Mouse (Mus musculus) forebrain, embryonic 15.5 days (tissue): Measurements from ENCODE around the gene B4galt4. TPM values are rescaled to one million over a fixed set of nuclear protein-coding genes. Genes with fewer than 3 reads are reported as not detected.
A peak's percentile ranks its signal among the peaks of the same experiment; 100 is the strongest.

ENCODE experiments used
- ATAC-seq: fragments of 200-750 bp; cut with Nextera tagmentation; replicated peaks from 2 replicates; pipeline ENCODE4 v1.8.0; 2017; ENCODE audit warnings: mild to moderate bottlenecking, moderate TSS enrichment, moderate library complexity
- H3K27ac ChIP-seq: fragments of 300-500 bp; sonication (generic); replicated peaks from 2 replicates; pipeline ENCODE4 v1.5.1; 2015; ENCODE audit warnings: mild to moderate bottlenecking, inconsistent platforms
- H3K27me3 ChIP-seq: fragments of 300-500 bp; sonication (generic); 2 replicates; pipeline ENCODE4 v1.6.1; 2015; ENCODE audit warnings: inconsistent platforms
- H3K36me3 ChIP-seq: fragments of 300-500 bp; sonication (generic); 2 replicates; pipeline ENCODE4 v1.6.1; 2015; ENCODE audit warnings: mild to moderate bottlenecking, inconsistent platforms
- H3K4me1 ChIP-seq: fragments of 300-500 bp; sonication (generic); 2 replicates; pipeline ENCODE4 v1.6.1; 2015; ENCODE audit warnings: inconsistent platforms
- H3K4me2 ChIP-seq: fragments of 300-500 bp; sonication (generic); replicated peaks from 2 replicates; pipeline ENCODE4 v1.6.1; 2015; ENCODE audit warnings: mild to moderate bottlenecking, inconsistent platforms
- H3K4me3 ChIP-seq: fragments of 300-500 bp; sonication (generic); 2 replicates; pipeline ENCODE4 v1.5.1; 2015; ENCODE audit warnings: mild to moderate bottlenecking, inconsistent platforms
- H3K9ac ChIP-seq: fragments of 300-500 bp; sonication (generic); replicated peaks from 2 replicates; pipeline ENCODE4 v1.6.1; 2015; ENCODE audit warnings: mild to moderate bottlenecking, inconsistent platforms
- H3K9me3 ChIP-seq: fragments of 300-500 bp; sonication (generic); 2 replicates; pipeline ENCODE4 v1.6.1; 2016; ENCODE audit warnings: inconsistent platforms
- WGBS: fragments of 180-500 bp; shearing (Covaris S2); methylation state at CpG from one replicate; pipeline ENCODE4 v1.1.7; 2015; ENCODE audit warnings: mixed read lengths; 5-methylcytosine and 5-hydroxymethylcytosine counted together
- polyA plus RNA-seq: library from polyadenylated mRNA; unstranded; fragments of >200 nt; fragmentation: Nextera tagmentation; extraction: Ambion mirVana; gene quantifications from 2 replicates; pipeline ENCODE4 v1.2.1, GENCODE M21; 2015

Gene B4galt4
- polyA plus RNA-seq, 1 experiment from 2014 or later = 27.4 TPM

GRCm38 (mm10) chr16:38730921-38731320, 11.1 kb upstream of the B4galt4 start:
- Histone ChIP-seq H3K27ac (no peak overlapping the region), H3K9me3 (no peaks in the 10 kb centered on the region), H3K4me2 (no peak overlapping the region), H3K4me3 (no peak overlapping the region), H3K36me3 (no peaks in the 10 kb centered on the region), H3K9ac (no peak overlapping the region), H3K4me1 (no peaks in the 10 kb centered on the region), H3K27me3 (no peaks in the 10 kb centered on the region)
- 65% methylated on average over 8 of the region's 8 CpGs for WGBS
- ATAC-seq = no peak

DNA sequence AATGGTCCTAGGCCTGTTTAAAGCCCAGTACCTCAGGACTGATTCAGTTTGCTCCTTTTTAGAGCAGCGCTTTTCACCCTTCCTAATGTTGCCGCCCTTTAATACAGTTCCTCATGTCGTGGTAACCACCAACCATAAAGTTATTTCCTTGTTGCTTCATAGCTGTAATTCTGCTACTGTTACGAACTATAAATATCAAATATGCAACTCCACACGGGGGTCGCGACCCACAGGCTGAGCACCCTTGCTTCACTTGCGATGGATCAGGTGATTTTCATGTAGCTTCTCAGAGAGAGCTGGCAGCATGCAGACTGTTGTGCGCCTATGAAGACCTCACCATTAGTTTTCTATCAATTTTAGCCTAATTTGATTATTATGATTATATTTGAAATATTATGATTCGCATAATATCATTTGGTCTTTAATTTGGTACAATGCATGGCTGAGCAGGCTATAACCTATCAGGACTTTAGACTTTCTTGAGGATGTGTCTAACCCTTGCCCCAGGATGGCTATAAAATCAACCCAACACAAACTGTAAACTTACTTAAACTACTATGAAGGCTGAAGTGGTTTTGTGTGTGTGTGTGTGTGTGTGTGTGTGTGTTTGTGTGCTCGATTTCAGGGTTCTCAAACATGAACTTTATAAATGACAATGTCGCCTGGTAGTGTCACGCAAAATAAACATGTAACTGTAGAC, 710 bp upstream of the B4galt4 start:
- H3K27me3 ChIP-seq = no peaks in the 10 kb centered on the region
- 86% methylated on average over 13 of the region's 13 CpGs for WGBS
- peak overlapping the region; percentile 80 for H3K4me2 ChIP-seq
- H3K36me3 ChIP-seq = no peaks in the 10 kb centered on the region
- peak overlapping the region; percentile 72 for H3K4me3 ChIP-seq
- H3K4me1 ChIP-seq = peaks cover 12% of the 10 kb centered on the region
- no peak overlapping the region for H3K27ac ChIP-seq
- H3K9me3 ChIP-seq = no peaks in the 10 kb centered on the region
- no peak for ATAC-seq
- peak overlapping the region; percentile 88 for H3K9ac ChIP-seq

GRCm38 (mm10) chr16:38742659-38743131, 631 bp downstream of the B4galt4 start:
- Histone ChIP-seq H3K9ac (peak overlapping the region; percentile 88), H3K4me1 (peaks cover 12% of the 10 kb centered on the region), H3K4me2 (peak overlapping the region; percentile 80), H3K4me3 (peak overlapping the region; percentile 72), H3K9me3 (no peaks in the 10 kb centered on the region), H3K27me3 (no peaks in the 10 kb centered on the region), H3K36me3 (no peaks in the 10 kb centered on the region), H3K27ac (peak overlapping the region; percentile 79)
- WGBS = under 1% methylated on average over 13 of the region's 13 CpGs
- ATAC-seq = peak; percentile 77

- H3K4me3 ChIP-seq = no peak overlapping the region
- no peaks in the 10 kb centered on the region for H3K9me3 ChIP-seq
- no peaks in the 10 kb centered on the region for H3K36me3 ChIP-seq
- 84% methylated on average over 10 of the region's 10 CpGs for WGBS
- H3K9ac ChIP-seq = no peak overlapping the region
- H3K4me1 ChIP-seq = peaks cover 12% of the 10 kb centered on the region
- no peak overlapping the region for H3K27ac ChIP-seq
- ATAC-seq = no peak
- no peaks in the 10 kb centered on the region for H3K27me3 ChIP-seq
- H3K4me2 ChIP-seq = no peak overlapping the region
Measured at GRCm38 (mm10) chr16:38743941-38744673, 2.0 kb downstream of the B4galt4 start.

- Histone ChIP-seq H3K4me3 (no peak overlapping the region), H3K4me1 (no peaks in the 10 kb centered on the region), H3K27ac (no peak overlapping the region), H3K9me3 (no peaks in the 10 kb centered on the region), H3K4me2 (no peak overlapping the region), H3K36me3 (no peaks in the 10 kb centered on the region), H3K27me3 (no peaks in the 10 kb centered on the region), H3K9ac (no peak overlapping the region)
- no peak for ATAC-seq
- WGBS = 87% methylated on average over 6 of the region's 6 CpGs
Measured at GRCm38 (mm10) chr16:38750803-38751202, 8.7 kb downstream of the B4galt4 start.

- Histone ChIP-seq H3K9me3 (no peaks in the 10 kb centered on the region), H3K4me2 (no peak overlapping the region), H3K36me3 (peaks cover 10% of the 10 kb centered on the region), H3K4me3 (no peak overlapping the region), H3K4me1 (no peaks in the 10 kb centered on the region), H3K9ac (no peak overlapping the region), H3K27me3 (no peaks in the 10 kb centered on the region), H3K27ac (no peak overlapping the region)
- WGBS = 71% methylated on average over 11 of the region's 11 CpGs
- no peak for ATAC-seq
Measured at GRCm38 (mm10) chr16:38753631-38754030, 11.6 kb downstream of the B4galt4 start.

DNA sequence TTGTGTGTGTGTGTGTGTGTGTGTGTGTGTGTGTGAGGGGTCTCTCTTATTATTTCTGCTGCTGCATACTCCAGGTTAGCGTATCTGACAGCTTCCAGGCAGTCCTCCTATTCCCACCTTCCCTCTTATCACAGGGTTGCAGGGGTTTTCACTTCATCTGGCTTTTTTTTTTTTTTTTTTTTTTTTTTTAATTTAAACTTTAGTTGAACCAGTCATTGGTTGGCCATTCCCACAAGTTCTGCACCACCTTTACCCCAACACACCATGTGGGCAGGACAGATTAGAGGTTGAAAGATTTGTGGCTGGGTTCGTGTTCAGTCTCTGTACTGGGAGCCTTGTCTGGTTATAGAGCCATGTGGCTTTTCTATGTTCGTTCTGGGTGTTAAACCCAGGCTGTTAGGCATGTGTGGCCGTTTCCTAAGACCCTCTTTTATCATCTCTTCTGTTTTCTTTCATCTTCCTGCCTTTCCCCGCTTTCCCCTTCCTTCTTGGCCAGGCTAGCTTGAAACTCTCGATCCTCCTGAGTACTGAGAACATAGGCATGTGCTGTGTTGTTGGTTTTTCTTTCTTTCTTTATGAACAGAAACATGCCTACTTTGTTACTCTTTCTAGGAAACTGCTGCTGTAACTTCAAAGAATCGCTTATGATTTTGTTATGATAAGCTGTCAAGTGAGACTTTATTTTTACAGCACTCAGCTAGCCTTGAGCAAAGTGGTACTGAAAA, 13.6 kb downstream of the B4galt4 start:
- H3K9me3 ChIP-seq = no peaks in the 10 kb centered on the region
- ATAC-seq = no peak
- peaks cover 14% of the 10 kb centered on the region for H3K36me3 ChIP-seq
- no peak overlapping the region for H3K27ac ChIP-seq
- WGBS = 68% methylated on average over 7 of the region's 7 CpGs
- H3K4me3 ChIP-seq = no peak overlapping the region
- H3K4me1 ChIP-seq = no peaks in the 10 kb centered on the region
- no peaks in the 10 kb centered on the region for H3K27me3 ChIP-seq
- H3K4me2 ChIP-seq = no peak overlapping the region
- H3K9ac ChIP-seq = no peak overlapping the region

DNA sequence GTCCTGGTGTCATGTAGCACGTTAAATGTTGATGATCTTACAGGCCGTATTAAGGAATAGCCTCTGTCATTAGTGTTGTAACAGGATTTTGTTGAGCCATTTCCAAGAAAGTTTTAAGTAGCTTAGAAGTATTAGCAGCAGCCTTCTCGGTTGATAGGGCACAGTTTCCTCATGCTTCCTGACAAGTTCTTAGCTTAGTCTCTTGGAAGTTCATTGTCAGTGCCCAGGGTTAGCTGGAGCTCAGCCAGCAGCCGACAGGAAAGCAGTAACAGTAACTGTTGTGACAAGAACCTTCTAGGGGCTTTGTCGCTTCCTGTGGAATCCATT, 14.1 kb downstream of the B4galt4 start:
- Histone ChIP-seq H3K9ac (no peak overlapping the region), H3K9me3 (no peaks in the 10 kb centered on the region), H3K27me3 (no peaks in the 10 kb centered on the region), H3K4me3 (no peak overlapping the region), H3K4me1 (no peaks in the 10 kb centered on the region), H3K27ac (no peak overlapping the region), H3K4me2 (no peak overlapping the region), H3K36me3 (peaks cover 14% of the 10 kb centered on the region)
- ATAC-seq = no peak
- WGBS = 15% methylated on average over 5 of the region's 5 CpGs

GRCm38 (mm10) chr16:38756572-38756971, 14.5 kb downstream of the B4galt4 start:
- no peak overlapping the region for H3K9ac ChIP-seq
- H3K27me3 ChIP-seq = no peaks in the 10 kb centered on the region
- H3K4me2 ChIP-seq = no peak overlapping the region
- ATAC-seq = no peak
- no peak overlapping the region for H3K27ac ChIP-seq
- no peaks in the 10 kb centered on the region for H3K4me1 ChIP-seq
- peaks cover 14% of the 10 kb centered on the region for H3K36me3 ChIP-seq
- WGBS = 66% methylated on average over 4 of the region's 4 CpGs
- no peak overlapping the region for H3K4me3 ChIP-seq
- H3K9me3 ChIP-seq = no peaks in the 10 kb centered on the region

- Histone ChIP-seq H3K36me3 (peaks cover 14% of the 10 kb centered on the region), H3K4me3 (no peak overlapping the region), H3K9ac (no peak overlapping the region), H3K27me3 (no peaks in the 10 kb centered on the region), H3K27ac (no peak overlapping the region), H3K4me1 (no peaks in the 10 kb centered on the region), H3K9me3 (no peaks in the 10 kb centered on the region), H3K4me2 (no peak overlapping the region)
- no peak for ATAC-seq
- 95% methylated on average over 19 of the region's 19 CpGs for WGBS
Measured at GRCm38 (mm10) chr16:38757626-38758025, 15.6 kb downstream of the B4galt4 start.

GRCm38 (mm10) chr16:38758104-38758861, 16.2 kb downstream of the B4galt4 start:
- Histone ChIP-seq H3K27ac (no peak overlapping the region), H3K36me3 (peaks cover 14% of the 10 kb centered on the region), H3K27me3 (no peaks in the 10 kb centered on the region), H3K4me1 (no peaks in the 10 kb centered on the region), H3K9ac (no peak overlapping the region), H3K4me2 (no peak overlapping the region), H3K4me3 (no peak overlapping the region), H3K9me3 (no peaks in the 10 kb centered on the region)
- 87% methylated on average over 12 of the region's 12 CpGs for WGBS
- ATAC-seq = no peak

DNA sequence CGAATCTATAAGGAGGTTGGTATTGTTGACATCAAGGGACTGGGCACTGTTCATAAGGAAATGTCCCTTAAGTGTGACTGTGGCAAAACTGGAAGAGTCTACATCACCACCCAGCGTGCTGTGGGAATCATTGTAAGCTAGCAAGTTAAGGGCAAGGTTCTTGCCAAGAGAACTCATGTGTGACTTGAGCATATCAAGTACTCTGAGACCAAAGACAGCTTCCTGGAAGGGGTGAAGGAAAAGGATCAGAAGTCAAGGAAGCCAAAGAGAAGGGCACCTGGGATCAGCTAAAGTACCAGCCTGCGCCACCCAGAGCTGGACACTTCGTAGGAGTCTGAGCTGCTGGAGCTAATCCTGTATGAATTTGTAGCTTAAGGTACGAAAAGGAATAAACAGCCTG, 18.2 kb downstream of the B4galt4 start:
- ATAC-seq = no peak
- Histone ChIP-seq H3K27ac (no peak overlapping the region), H3K27me3 (no peaks in the 10 kb centered on the region), H3K36me3 (peaks cover 14% of the 10 kb centered on the region), H3K4me1 (no peaks in the 10 kb centered on the region), H3K9ac (no peak overlapping the region), H3K9me3 (no peaks in the 10 kb centered on the region), H3K4me3 (no peak overlapping the region), H3K4me2 (no peak overlapping the region)
- WGBS = 94% methylated on average over 5 of the region's 5 CpGs
